Mouse (Mus musculus) thymus, postnatal 4 days (tissue): ENCODE measurements at regions not wholly inside any gene's neighbourhood (a gene's known extent, or its start where the extent isn't known, plus 50 kb on each side); places are given as distances from the start of the nearest gene placed in this dataset.

Source experiments
- DNase-seq: peaks from one replicate; pipeline ENCODE4 v3.0.0; 2021

GRCm38 (mm10) chr17:45816566-45816965 lies 82.9 kb upstream of the 1600014C23Rik start:
- DNase-seq, result no peak

GRCm38 (mm10) chr17:45815833-45816232 lies 82.2 kb upstream of the 1600014C23Rik start:
- no peak for DNase-seq

GRCm38 (mm10) chr17:45815341-45815740 lies 81.7 kb upstream of the 1600014C23Rik start:
- no peak for DNase-seq

GRCm38 (mm10) chr17:45814586-45814985 lies 80.9 kb upstream of the 1600014C23Rik start:
- no peak for DNase-seq

DNA sequence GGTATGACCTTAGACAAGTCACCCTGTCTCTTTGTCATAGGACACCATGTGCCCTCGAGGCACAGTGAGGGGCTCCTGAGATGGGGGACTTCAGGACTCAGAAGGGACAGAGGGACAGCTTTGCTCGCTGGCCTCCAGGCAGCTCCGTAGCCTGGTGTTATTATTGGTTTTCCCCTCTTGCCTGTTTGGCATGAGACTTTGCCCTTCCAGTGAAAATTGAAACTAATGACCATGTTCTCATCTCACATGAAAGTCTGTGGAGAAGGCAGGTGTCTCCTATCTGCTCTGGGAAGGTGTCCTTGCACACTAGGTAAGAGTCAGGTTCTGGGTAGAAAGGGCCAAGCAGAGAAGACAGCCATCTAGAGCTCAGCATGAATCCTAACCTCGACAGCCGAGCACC lies 80.3 kb upstream of the 1600014C23Rik start:
- DNase-seq, result no peak

DNA sequence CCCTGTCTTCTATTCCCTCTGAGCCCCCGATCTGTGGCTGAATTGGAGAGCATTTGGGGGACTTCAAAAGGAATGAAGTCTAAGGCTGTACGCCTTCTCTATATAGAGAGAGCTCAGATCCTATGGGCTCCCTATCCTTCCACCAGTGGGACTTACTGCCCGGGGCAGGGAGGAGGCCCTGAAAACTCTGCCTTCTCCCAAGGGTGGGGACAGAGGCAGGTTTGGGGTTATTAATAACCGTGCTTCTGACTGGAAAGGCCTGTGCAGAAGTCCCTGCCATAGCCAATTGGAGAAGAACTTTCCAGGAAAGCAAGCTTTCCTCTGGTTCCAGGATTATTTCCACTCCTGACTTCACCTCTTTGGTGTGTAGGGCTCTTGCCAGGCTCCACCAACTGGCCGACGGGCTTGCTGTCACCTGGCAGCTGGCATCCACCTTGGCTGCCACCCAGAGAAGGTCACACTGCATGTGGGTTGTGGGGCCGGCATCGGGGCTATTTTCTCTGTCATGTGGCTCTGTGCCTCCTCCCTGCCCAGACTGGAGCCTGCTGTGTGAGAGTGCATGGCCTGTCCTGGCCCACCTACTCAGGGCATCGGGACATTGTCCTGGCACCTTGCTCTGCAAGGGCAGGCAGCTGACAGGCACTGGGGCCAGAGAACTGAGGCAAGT lies 78.8 kb upstream of the 1600014C23Rik start:
- no peak for DNase-seq

- DNase-seq, result no peak
These were observed 78.1 kb upstream of the 1600014C23Rik start for GRCm38 (mm10) chr17:45811632-45812221.

GRCm38 (mm10) chr17:45809728-45810127 lies 76.1 kb upstream of the 1600014C23Rik start:
- DNase-seq, result no peak

- DNase-seq, result no peak
These were observed 74.7 kb upstream of the 1600014C23Rik start for GRCm38 (mm10) chr17:45808374-45808773.

GRCm38 (mm10) chr17:45807452-45807851 lies 73.8 kb upstream of the 1600014C23Rik start:
- DNase-seq, result no peak

GRCm38 (mm10) chr17:45806831-45807230 lies 73.2 kb upstream of the 1600014C23Rik start:
- no peak for DNase-seq

- no peak for DNase-seq
These were observed 72.8 kb upstream of the 1600014C23Rik start for GRCm38 (mm10) chr17:45806430-45806829.

DNA sequence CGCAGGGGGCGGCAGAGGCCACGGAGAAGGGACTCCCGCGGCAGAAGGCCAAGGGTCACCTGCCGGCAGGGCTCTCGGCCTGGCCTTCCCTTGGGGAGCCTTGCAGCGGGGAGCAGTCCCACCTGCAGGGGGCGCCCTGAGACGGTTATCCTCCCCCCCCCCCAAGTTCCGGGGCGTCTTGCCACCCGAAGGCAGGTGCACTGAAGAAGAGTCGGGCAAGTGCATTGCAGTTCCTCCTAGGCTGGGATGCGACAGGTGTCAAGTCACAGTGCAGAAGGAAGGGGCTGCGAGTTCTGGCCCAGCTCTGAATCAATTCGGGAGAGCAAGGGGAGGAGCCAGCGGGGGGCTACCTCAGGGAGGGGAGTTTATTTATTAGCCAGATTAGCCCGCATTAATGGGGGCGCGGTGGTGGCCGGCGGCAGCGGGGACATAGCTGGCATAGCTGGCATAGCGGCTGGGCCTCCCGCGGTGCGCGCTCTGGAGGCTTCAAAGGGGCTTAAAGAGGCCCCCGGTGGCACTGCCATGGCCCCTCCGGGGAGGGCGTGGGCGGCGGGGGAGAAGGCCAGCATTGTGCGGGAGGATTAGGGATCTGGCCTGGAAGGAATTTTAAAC lies 71.9 kb upstream of the 1600014C23Rik start:
- DNase-seq, result peak; percentile 86

DNA sequence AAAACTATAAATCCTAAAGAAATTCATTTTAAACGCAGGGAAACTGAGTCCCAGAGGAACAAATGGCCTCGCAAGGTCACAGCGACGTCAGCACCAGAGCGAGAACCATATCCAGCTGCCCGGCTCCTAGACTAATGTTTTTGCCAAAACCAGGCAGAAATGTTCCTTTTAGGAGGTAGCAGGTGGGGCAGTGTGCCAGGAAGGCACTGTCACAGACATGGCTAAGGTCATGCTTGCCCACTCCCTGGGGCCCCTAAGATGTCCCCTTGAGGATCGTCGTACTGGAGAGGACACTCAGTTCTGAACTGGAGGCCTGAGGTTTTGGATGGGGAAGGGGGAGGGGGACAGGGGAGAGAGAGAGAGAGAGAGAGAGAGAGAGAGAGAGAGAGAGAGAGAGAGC lies 69.7 kb upstream of the 1600014C23Rik start:
- no peak for DNase-seq

GRCm38 (mm10) chr17:45802439-45802838 lies 68.8 kb upstream of the 1600014C23Rik start:
- no peak for DNase-seq

GRCm38 (mm10) chr17:45799725-45800124 lies 66.1 kb upstream of the 1600014C23Rik start:
- no peak for DNase-seq

- no peak for DNase-seq
These were observed 65.4 kb upstream of the 1600014C23Rik start for GRCm38 (mm10) chr17:45798996-45799395.

GRCm38 (mm10) chr17:45798456-45798855 lies 64.8 kb upstream of the 1600014C23Rik start:
- no peak for DNase-seq

- DNase-seq, result no peak
These were observed 63.5 kb upstream of the 1600014C23Rik start for GRCm38 (mm10) chr17:45797121-45797520.

DNA sequence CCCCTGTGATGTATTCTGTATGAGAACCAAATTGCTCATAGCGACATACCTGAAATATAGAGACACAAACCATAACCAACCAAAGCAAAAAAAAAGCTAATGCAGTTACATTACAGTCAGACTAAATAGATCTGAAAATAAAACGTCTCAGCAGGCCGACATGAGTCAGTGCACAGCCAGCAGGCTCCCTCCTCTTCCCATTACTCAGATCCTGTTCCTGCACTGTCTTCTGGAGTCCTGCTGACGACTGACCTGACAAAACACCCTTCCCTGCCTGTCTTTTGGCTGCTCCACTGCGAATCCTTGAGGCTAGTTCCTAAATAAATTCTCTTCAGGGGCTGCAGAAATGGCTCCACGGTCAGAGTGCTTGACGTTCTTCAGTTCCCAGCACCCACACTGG lies 61.3 kb upstream of the 1600014C23Rik start:
- no peak for DNase-seq

DNA sequence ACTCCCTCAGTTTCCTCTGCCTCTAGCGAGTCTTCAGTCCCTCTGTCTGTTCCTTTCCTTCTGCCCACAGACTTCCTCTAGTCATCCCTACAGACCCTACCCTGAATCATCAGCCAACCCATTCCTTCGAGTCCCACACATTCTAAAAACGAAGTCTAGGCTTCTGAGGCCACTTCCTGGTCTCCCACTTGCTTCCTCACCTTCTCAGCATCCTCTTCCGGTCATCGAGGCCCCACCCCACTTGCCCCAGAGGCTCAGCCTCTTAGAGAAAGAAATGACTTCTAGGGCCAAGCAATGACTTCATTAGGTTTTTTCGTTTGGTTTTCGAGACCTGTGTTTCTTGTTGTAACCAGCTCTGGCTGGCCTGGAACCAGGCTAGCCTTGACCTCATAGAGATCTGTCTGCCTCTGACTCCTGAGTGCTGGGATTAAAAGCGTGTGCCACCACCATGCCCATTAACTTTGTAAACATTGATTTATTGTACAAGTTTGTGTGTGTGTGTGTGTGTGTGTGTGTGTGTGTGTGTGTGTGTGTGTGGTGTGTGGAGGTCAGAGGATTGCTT lies 57.4 kb upstream of the 1600014C23Rik start:
- no peak for DNase-seq

- no peak for DNase-seq
These were observed 56.1 kb upstream of the 1600014C23Rik start for GRCm38 (mm10) chr17:45789777-45790176.

DNA sequence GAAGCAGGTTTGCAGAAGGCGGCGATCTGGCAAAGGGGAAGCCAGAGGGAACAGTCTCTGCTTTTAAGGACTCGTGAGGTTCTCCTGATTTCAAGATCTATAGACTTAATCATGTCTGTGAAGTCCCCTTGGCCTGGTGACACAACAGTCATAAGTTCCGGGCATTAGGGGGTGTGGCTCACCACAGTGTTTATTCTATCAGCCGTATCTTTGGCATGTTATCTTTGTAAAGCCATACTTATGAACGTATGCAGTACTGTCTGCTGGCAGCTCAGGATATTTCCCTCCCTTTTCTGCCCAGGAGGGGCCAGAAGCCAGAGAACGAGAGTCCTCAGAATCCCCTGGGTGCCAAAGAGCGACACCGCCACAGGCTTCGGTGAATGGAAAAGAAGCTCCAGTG lies 51.3 kb upstream of the 1600014C23Rik start:
- no peak for DNase-seq

DNA sequence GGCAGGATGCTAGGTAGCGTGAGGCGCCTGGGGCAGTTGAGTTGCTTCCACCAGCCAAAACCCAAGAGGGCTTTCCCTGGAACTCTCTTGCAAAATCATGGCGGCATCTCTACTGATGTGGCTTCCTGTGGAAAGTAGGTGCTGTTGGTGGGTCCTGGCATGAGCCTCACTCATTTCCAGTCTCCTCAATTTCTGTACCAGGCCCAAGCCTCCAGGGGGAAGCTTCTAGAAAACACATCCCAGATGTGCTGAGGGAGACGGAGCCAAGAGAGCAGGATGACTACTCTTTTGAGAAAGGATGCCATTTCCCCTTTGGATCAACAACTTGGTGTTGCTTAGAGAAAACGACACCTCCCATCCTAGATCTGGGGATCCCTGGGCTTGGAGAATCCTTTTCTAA lies 50.9 kb upstream of the 1600014C23Rik start:
- no peak for DNase-seq
